Mouse (Mus musculus) forebrain, postnatal 0 days (tissue): ENCODE data around the gene Pex11g. TPM values are rescaled to one million over a fixed set of nuclear protein-coding genes. Genes with fewer than 3 reads are reported as not detected.

Experiments used
- ATAC-seq: fragments of 200-750 bp; cut with Nextera tagmentation; 2 replicates; pipeline ENCODE4 v1.8.0; 2017; ENCODE audit warnings: mild to moderate bottlenecking, moderate library complexity
- DNase-seq: peaks from one replicate; pipeline ENCODE4 v3.0.0-alpha.2; 2015
- H3K27ac ChIP-seq: fragments of 300-500 bp; sonication (generic); 2 replicates; pipeline ENCODE4 v1.5.1; 2014; ENCODE audit warnings: low read depth, mild to moderate bottlenecking, antibody characterized with exemption, low read length, moderate library complexity, mixed read lengths
- H3K27me3 ChIP-seq: fragments of 300-500 bp; sonication (generic); 2 replicates; pipeline ENCODE4 v1.6.1; 2014; ENCODE audit warnings: mild to moderate bottlenecking, low read length, mixed read lengths; ENCODE audit not compliant: insufficient read depth
- H3K36me3 ChIP-seq: fragments of 300-500 bp; sonication (generic); 2 replicates; pipeline ENCODE4 v1.6.1; 2014; ENCODE audit warnings: mild to moderate bottlenecking, moderate library complexity; ENCODE audit not compliant: insufficient read depth
- H3K4me1 ChIP-seq: fragments of 300-500 bp; sonication (generic); 2 replicates; pipeline ENCODE4 v1.6.1; 2014; ENCODE audit warnings: antibody characterized with exemption; ENCODE audit not compliant: insufficient read depth
- H3K4me2 ChIP-seq: fragments of 300-500 bp; sonication (generic); 2 replicates; pipeline ENCODE4 v1.6.1; 2014; ENCODE audit warnings: low read depth, mild to moderate bottlenecking, moderate library complexity
- H3K4me3 ChIP-seq: fragments of 300-500 bp; sonication (generic); 2 replicates; pipeline ENCODE4 v1.5.1; 2014; ENCODE audit warnings: low read depth, low read length, mixed read lengths
- H3K9ac ChIP-seq: fragments of 300-500 bp; sonication (generic); 2 replicates; pipeline ENCODE4 v1.6.1; 2014; ENCODE audit warnings: mild to moderate bottlenecking
- H3K9me3 ChIP-seq: fragments of 300-500 bp; sonication (generic); 2 replicates; pipeline ENCODE4 v1.6.1; 2016; ENCODE audit warnings: low read length
- CTCF ChIP-seq: sonication (generic); IDR thresholded peaks from 2 replicates; pipeline ENCODE4 v1.5.1; 2016; ENCODE audit warnings: antibody characterized with exemption, control low read depth, low read depth
- WGBS: fragments of 180-500 bp; shearing (Covaris S2); extraction: QIAGEN DNeasy Blood & Tissue Kit; methylation state at CpG from one replicate; pipeline ENCODE4 v1.1.7; 2014; 5-methylcytosine and 5-hydroxymethylcytosine counted together
- polyA plus RNA-seq: library from polyadenylated mRNA; unstranded; fragments of >200 nt; fragmentation: Nextera tagmentation; extraction: Ambion mirVana; gene quantifications from 2 replicates; pipeline ENCODE4 v1.2.1, GENCODE M21; 2015
- total RNA-seq: library from RNA; depleted of rRNA; stranded (reverse); fragments of >200 nt; gene quantifications from 2 replicates; pipeline ENCODE4 v1.2.3, GENCODE M21; 2014

Pex11g gene
- total and polyA plus RNA-seq, 2 experiments from 2014 or later: 1.3 to 2.0 TPM

- Histone ChIP-seq H3K9me3 (no peaks in the 10 kb centered on the region), H3K9ac (no peak overlapping the region), H3K36me3 (peaks cover 23% of the 10 kb centered on the region), H3K27ac (no peak overlapping the region), H3K4me3 (no peak overlapping the region), H3K4me1 (no peaks in the 10 kb centered on the region), H3K4me2 (no peak overlapping the region), H3K27me3 (no peaks in the 10 kb centered on the region)
- DNase-seq (no peak), ATAC-seq (no peak)
- TF ChIP-seq CTCF: no peak
- 96% methylated on average over 2 of the region's 2 CpGs for WGBS
These were observed 39.1 kb downstream of the Pex11g start for GRCm38 (mm10) chr8:3428426-3428825.

GRCm38 (mm10) chr8:3426211-3426610 lies 41.3 kb downstream of the Pex11g start:
- Histone ChIP-seq H3K27me3 (no peaks in the 10 kb centered on the region), H3K27ac (no peak overlapping the region), H3K9me3 (no peaks in the 10 kb centered on the region), H3K4me2 (no peak overlapping the region), H3K9ac (no peak overlapping the region), H3K36me3 (peaks cover 11% of the 10 kb centered on the region), H3K4me1 (no peaks in the 10 kb centered on the region), H3K4me3 (no peak overlapping the region)
- WGBS: 90% methylated on average over 3 of the region's 3 CpGs
- DNase-seq: no peak
- no peak for TF ChIP-seq CTCF
- ATAC-seq: no peak

- Histone ChIP-seq H3K9ac (no peak overlapping the region), H3K36me3 (peaks cover 7% of the 10 kb centered on the region; the same call in 1 of the 2 replicates), H3K9me3 (no peaks in the 10 kb centered on the region), H3K27me3 (no peaks in the 10 kb centered on the region), H3K4me2 (no peak overlapping the region), H3K27ac (no peak overlapping the region), H3K4me1 (no peaks in the 10 kb centered on the region), H3K4me3 (no peak overlapping the region)
- no peak for TF ChIP-seq CTCF
- ATAC-seq (no peak), DNase-seq (no peak)
- 94% methylated on average over 5 of the region's 5 CpGs for WGBS
These were observed 42.3 kb downstream of the Pex11g start for GRCm38 (mm10) chr8:3425217-3425616.

- Histone ChIP-seq H3K27ac (no peak overlapping the region), H3K27me3 (no peaks in the 10 kb centered on the region), H3K4me2 (no peak overlapping the region), H3K9ac (no peak overlapping the region), H3K4me1 (no peaks in the 10 kb centered on the region), H3K36me3 (no peaks in the 10 kb centered on the region), H3K4me3 (no peak overlapping the region), H3K9me3 (no peaks in the 10 kb centered on the region)
- no peak for ATAC-seq
- no peak for DNase-seq
- WGBS: 96% methylated on average over 5 of the region's 5 CpGs
- TF ChIP-seq CTCF: no peak
These were observed 46.0 kb downstream of the Pex11g start for GRCm38 (mm10) chr8:3421507-3421906.

- no peak overlapping the region for H3K4me3 ChIP-seq
- H3K9ac ChIP-seq: no peak overlapping the region
- DNase-seq (no peak), ATAC-seq (no peak)
- 89% methylated on average over 10 of the region's 10 CpGs for WGBS
- no peaks in the 10 kb centered on the region for H3K9me3 ChIP-seq
- no peak overlapping the region for H3K4me2 ChIP-seq
- no peak for TF ChIP-seq CTCF
- no peak overlapping the region for H3K27ac ChIP-seq
- no peaks in the 10 kb centered on the region for H3K27me3 ChIP-seq
- H3K4me1 ChIP-seq: no peaks in the 10 kb centered on the region
- no peaks in the 10 kb centered on the region for H3K36me3 ChIP-seq
These were observed 47.3 kb downstream of the Pex11g start for GRCm38 (mm10) chr8:3420105-3420706.

- Histone ChIP-seq H3K4me2 (no peak overlapping the region), H3K4me3 (no peak overlapping the region), H3K27me3 (no peaks in the 10 kb centered on the region), H3K36me3 (no peaks in the 10 kb centered on the region), H3K27ac (no peak overlapping the region), H3K9me3 (no peaks in the 10 kb centered on the region), H3K9ac (no peak overlapping the region), H3K4me1 (no peaks in the 10 kb centered on the region)
- no peak for TF ChIP-seq CTCF
- 89% methylated on average over 1 of the region's 1 CpGs for WGBS
- ATAC-seq (no peak), DNase-seq (no peak)
These were observed 49.4 kb downstream of the Pex11g start for GRCm38 (mm10) chr8:3418101-3418500.

GRCm38 (mm10) chr8:3417455-3417854 lies 50.0 kb downstream of the Pex11g start:
- H3K9me3 ChIP-seq: no peaks in the 10 kb centered on the region
- H3K9ac ChIP-seq: no peak overlapping the region
- no peaks in the 10 kb centered on the region for H3K4me1 ChIP-seq
- no peak overlapping the region for H3K4me3 ChIP-seq
- H3K36me3 ChIP-seq: no peaks in the 10 kb centered on the region
- no peak for ATAC-seq
- no peak for DNase-seq
- WGBS: 8% methylated on average over 8 of the region's 8 CpGs
- TF ChIP-seq CTCF: no peak
- H3K27ac ChIP-seq: no peak overlapping the region
- no peaks in the 10 kb centered on the region for H3K27me3 ChIP-seq
- no peak overlapping the region for H3K4me2 ChIP-seq

GRCm38 (mm10) chr8:3416846-3417245 lies 50.6 kb downstream of the Pex11g start:
- no peaks in the 10 kb centered on the region for H3K36me3 ChIP-seq

More at GRCm38 (mm10) chr8:3416846-3417245, 50.6 kb downstream of the Pex11g start:
- no peak for TF ChIP-seq CTCF
- no peak overlapping the region for H3K9ac ChIP-seq
- DNase-seq: no peak
- no peak overlapping the region for H3K27ac ChIP-seq
- WGBS: 29% methylated on average over 4 of the region's 4 CpGs
- no peak for ATAC-seq
- H3K27me3 ChIP-seq: no peaks in the 10 kb centered on the region
- H3K4me1 ChIP-seq: no peaks in the 10 kb centered on the region
- no peak overlapping the region for H3K4me2 ChIP-seq
- H3K4me3 ChIP-seq: no peak overlapping the region
- no peaks in the 10 kb centered on the region for H3K9me3 ChIP-seq
